Mouse (Mus musculus): ENCODE measurements at regions not wholly inside any gene's neighbourhood (a gene's known extent, or its start where the extent isn't known, plus 50 kb on each side); places are given as distances from the start of the nearest gene placed in this dataset.
A peak's percentile ranks its signal among the peaks of the same experiment; 100 is the strongest.

GRCm38 (mm10) chr1:152266390-152266789 lies 120.1 kb downstream of the Tsen15 start:
- Histone ChIP-seq H3K9me3 (ENCODE audit: low read depth, low read length) (no peaks in the 10 kb centered on the region), H3K36me3 (ENCODE audit: insufficient read depth) (no peaks in the 10 kb centered on the region), H3K27me3 (ENCODE audit: insufficient read depth, low read length) (no peaks in the 10 kb centered on the region), H3K4me2 (no peak overlapping the region), H3K4me1 (ENCODE audit: insufficient read depth) (no peaks in the 10 kb centered on the region), H3K27ac (ENCODE audit: low read depth) (no peak overlapping the region), H3K9ac (no peak overlapping the region), H3K4me3 (ENCODE audit: low read depth, low read length) (no peak overlapping the region)
- DNase-seq, result no peak
- no peak for TF ChIP-seq CTCF (IDR thresholded peaks at IDR 0.05; ENCODE audit: low read depth)
- ATAC-seq (ENCODE audit: insufficient read depth), result no peak

GRCm38 (mm10) chr1:152264981-152265380 lies 121.5 kb downstream of the Tsen15 start:
- no peaks in the 10 kb centered on the region for H3K27me3 ChIP-seq (ENCODE audit: insufficient read depth, low read length)
- DNase-seq (no peak), ATAC-seq (ENCODE audit: insufficient read depth) (no peak)
- no peaks in the 10 kb centered on the region for H3K9me3 ChIP-seq (ENCODE audit: low read depth, low read length)
- no peak overlapping the region for H3K4me3 ChIP-seq (ENCODE audit: low read depth, low read length)
- H3K4me1 ChIP-seq (ENCODE audit: insufficient read depth), result no peaks in the 10 kb centered on the region
- no peak overlapping the region for H3K9ac ChIP-seq
- 73% methylated on average over 6 of the region's 6 CpGs for WGBS
- no peak overlapping the region for H3K4me2 ChIP-seq
- H3K27ac ChIP-seq (ENCODE audit: low read depth), result no peak overlapping the region
- H3K36me3 ChIP-seq (ENCODE audit: insufficient read depth), result no peaks in the 10 kb centered on the region
- no peak for TF ChIP-seq CTCF (IDR thresholded peaks at IDR 0.05; ENCODE audit: low read depth)

- H3K4me3 ChIP-seq (ENCODE audit: low read depth, low read length), result no peak overlapping the region
- H3K9ac ChIP-seq, result no peak overlapping the region
- no peaks in the 10 kb centered on the region for H3K27me3 ChIP-seq (ENCODE audit: insufficient read depth, low read length)
- no peaks in the 10 kb centered on the region for H3K36me3 ChIP-seq (ENCODE audit: insufficient read depth)
- no peaks in the 10 kb centered on the region for H3K4me1 ChIP-seq (ENCODE audit: insufficient read depth)
- peak; percentile 55 for DNase-seq
- no peak overlapping the region for H3K4me2 ChIP-seq
- no peak for ATAC-seq (ENCODE audit: insufficient read depth)
- H3K27ac ChIP-seq (ENCODE audit: low read depth), result no peak overlapping the region
- TF ChIP-seq CTCF (IDR thresholded peaks at IDR 0.05; ENCODE audit: low read depth), result peak; percentile 40; the same call in 1 of the 2 replicates
- no peaks in the 10 kb centered on the region for H3K9me3 ChIP-seq (ENCODE audit: low read depth, low read length)
- 35% methylated on average over 4 of the region's 4 CpGs for WGBS
Measured at GRCm38 (mm10) chr1:152261472-152261871, 125.0 kb downstream of the Tsen15 start.

DNA sequence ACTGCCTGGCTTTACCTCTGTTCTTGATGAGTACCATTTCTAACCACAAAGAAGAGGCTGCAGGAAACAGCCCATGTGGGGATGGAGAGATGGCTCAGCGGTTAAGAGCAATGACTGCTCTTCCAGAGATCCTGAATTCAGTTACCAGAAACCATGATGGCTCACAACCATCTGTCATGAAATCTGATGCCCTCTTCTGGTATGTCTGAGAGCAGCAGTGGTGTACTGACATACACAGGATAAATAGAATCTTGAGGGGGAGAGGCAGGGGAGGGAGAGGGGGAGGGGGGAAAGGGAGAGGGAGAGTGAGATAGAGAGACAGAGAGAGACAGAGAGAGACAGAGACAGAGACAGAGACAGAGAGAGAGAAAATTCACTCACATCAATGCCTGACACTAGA lies 125.5 kb downstream of the Tsen15 start:
- Histone ChIP-seq H3K27ac (ENCODE audit: low read depth) (no peak overlapping the region), H3K4me2 (no peak overlapping the region), H3K9ac (no peak overlapping the region), H3K4me1 (ENCODE audit: insufficient read depth) (no peaks in the 10 kb centered on the region), H3K4me3 (ENCODE audit: low read depth, low read length) (no peak overlapping the region), H3K27me3 (ENCODE audit: insufficient read depth, low read length) (no peaks in the 10 kb centered on the region), H3K36me3 (ENCODE audit: insufficient read depth) (no peaks in the 10 kb centered on the region), H3K9me3 (ENCODE audit: low read depth, low read length) (no peaks in the 10 kb centered on the region)
- 97% methylated on average over 1 of the region's 1 CpGs for WGBS
- no peak for ATAC-seq (ENCODE audit: insufficient read depth)
- DNase-seq, result peak; percentile 21
- TF ChIP-seq CTCF (IDR thresholded peaks at IDR 0.05; ENCODE audit: low read depth), result 0 out of 2 replicates have a peak, but pooled peaks have one; percentile 9

- Histone ChIP-seq H3K27me3 (ENCODE audit: insufficient read depth, low read length) (no peaks in the 10 kb centered on the region), H3K4me3 (ENCODE audit: low read depth, low read length) (no peak overlapping the region), H3K9ac (no peak overlapping the region), H3K27ac (ENCODE audit: low read depth) (no peak overlapping the region), H3K4me1 (ENCODE audit: insufficient read depth) (no peaks in the 10 kb centered on the region), H3K4me2 (no peak overlapping the region), H3K36me3 (ENCODE audit: insufficient read depth) (no peaks in the 10 kb centered on the region), H3K9me3 (ENCODE audit: low read depth, low read length) (no peaks in the 10 kb centered on the region)
- ATAC-seq (ENCODE audit: insufficient read depth) (no peak), DNase-seq (no peak)
- TF ChIP-seq CTCF (IDR thresholded peaks at IDR 0.05; ENCODE audit: low read depth), result no peak
- WGBS, result 56% methylated on average over 12 of the region's 12 CpGs
Measured at GRCm38 (mm10) chr1:152258258-152258657, 128.2 kb downstream of the Tsen15 start.

DNA sequence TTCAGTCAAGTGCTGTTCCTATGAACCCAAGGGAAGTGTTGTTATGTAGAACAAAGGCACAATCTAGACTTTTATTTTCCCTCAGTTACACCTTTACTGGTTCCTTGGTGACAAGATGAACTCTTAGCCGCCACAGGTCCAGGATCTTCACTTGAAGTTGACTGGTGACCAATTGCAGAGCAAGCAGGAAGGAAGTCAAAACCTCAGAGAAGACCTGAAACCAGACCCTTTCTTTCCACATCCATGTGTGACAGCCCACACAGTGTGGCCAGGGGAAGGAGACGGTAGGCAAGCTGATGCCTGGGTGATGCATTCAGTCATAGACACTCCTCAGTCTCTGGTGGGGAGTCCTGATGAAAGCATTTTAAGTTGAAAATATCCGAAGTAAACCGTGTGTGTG lies 132.6 kb downstream of the Tsen15 start:
- Histone ChIP-seq H3K4me3 (ENCODE audit: low read depth, low read length) (no peak overlapping the region), H3K9me3 (ENCODE audit: low read depth, low read length) (no peaks in the 10 kb centered on the region), H3K4me1 (ENCODE audit: insufficient read depth) (no peaks in the 10 kb centered on the region), H3K4me2 (no peak overlapping the region), H3K36me3 (ENCODE audit: insufficient read depth) (no peaks in the 10 kb centered on the region), H3K27me3 (ENCODE audit: insufficient read depth, low read length) (no peaks in the 10 kb centered on the region), H3K9ac (no peak overlapping the region), H3K27ac (ENCODE audit: low read depth) (no peak overlapping the region)
- no peak for TF ChIP-seq CTCF (IDR thresholded peaks at IDR 0.05; ENCODE audit: low read depth)
- ATAC-seq (ENCODE audit: insufficient read depth), result no peak
- WGBS, result 61% methylated on average over 4 of the region's 4 CpGs
- no peak for DNase-seq

GRCm38 (mm10) chr1:152253486-152253885 lies 133.0 kb downstream of the Tsen15 start:
- TF ChIP-seq CTCF (IDR thresholded peaks at IDR 0.05; ENCODE audit: low read depth), result no peak
- DNase-seq, result no peak

More at GRCm38 (mm10) chr1:152253486-152253885, 133.0 kb downstream of the Tsen15 start:
- no peak overlapping the region for H3K27ac ChIP-seq (ENCODE audit: low read depth)
- no peaks in the 10 kb centered on the region for H3K36me3 ChIP-seq (ENCODE audit: insufficient read depth)
- no peaks in the 10 kb centered on the region for H3K27me3 ChIP-seq (ENCODE audit: insufficient read depth, low read length)
- no peak overlapping the region for H3K4me3 ChIP-seq (ENCODE audit: low read depth, low read length)
- H3K4me2 ChIP-seq, result no peak overlapping the region
- no peak overlapping the region for H3K9ac ChIP-seq
- WGBS, result 50% methylated on average over 4 of the region's 4 CpGs
- H3K4me1 ChIP-seq (ENCODE audit: insufficient read depth), result no peaks in the 10 kb centered on the region
- H3K9me3 ChIP-seq (ENCODE audit: low read depth, low read length), result no peaks in the 10 kb centered on the region
- no peak for ATAC-seq (ENCODE audit: insufficient read depth)

Data from lung, embryonic 14.5 days (tissue).